Mouse (Mus musculus): ENCODE results near the gene Plekho2.

Gene Plekho2

GRCm38 (mm10) chr9:65528417-65529038 is 51.3 kb downstream of the Plekho2 start:
- DNase-seq, result no peak

- no peak for DNase-seq
These were observed 54.2 kb downstream of the Plekho2 start for GRCm38 (mm10) chr9:65525445-65526195.

GRCm38 (mm10) chr9:65523611-65524364 is 56.1 kb downstream of the Plekho2 start:
- DNase-seq, result peak; percentile 77 to 87

GRCm38 (mm10) chr9:65520505-65520876 is 59.3 kb downstream of the Plekho2 start:
- peak in 1 of 2 experiments; percentile 37 for DNase-seq

- DNase-seq, result peak; percentile 64 to 70
These were observed 59.9 kb downstream of the Plekho2 start, which contains the start of gene Ankdd1a for GRCm38 (mm10) chr9:65519807-65520504. Gene Ankdd1a (minus strand): TSS chr9:65520193.

- peak; percentile 65 to 67 for DNase-seq
These were observed 65.0 kb downstream of the Plekho2 start for GRCm38 (mm10) chr9:65514851-65515261.

GRCm38 (mm10) chr9:65514431-65514830 is 65.4 kb downstream of the Plekho2 start:
- peak in 1 of 2 experiments; percentile 37 for DNase-seq

GRCm38 (mm10) chr9:65512520-65512919 is 67.3 kb downstream of the Plekho2 start:
- no peak for DNase-seq

- DNase-seq, result no peak
These were observed 71.4 kb downstream of the Plekho2 start for GRCm38 (mm10) chr9:65508449-65508848.

GRCm38 (mm10) chr9:65502721-65503505 is 76.9 kb downstream of the Plekho2 start:
- no peak for DNase-seq
